Mouse (Mus musculus): ENCODE results near the gene Chd1l.
A peak's percentile ranks its signal among the peaks of the same experiment; 100 is the strongest.

Gene Chd1l

DNA sequence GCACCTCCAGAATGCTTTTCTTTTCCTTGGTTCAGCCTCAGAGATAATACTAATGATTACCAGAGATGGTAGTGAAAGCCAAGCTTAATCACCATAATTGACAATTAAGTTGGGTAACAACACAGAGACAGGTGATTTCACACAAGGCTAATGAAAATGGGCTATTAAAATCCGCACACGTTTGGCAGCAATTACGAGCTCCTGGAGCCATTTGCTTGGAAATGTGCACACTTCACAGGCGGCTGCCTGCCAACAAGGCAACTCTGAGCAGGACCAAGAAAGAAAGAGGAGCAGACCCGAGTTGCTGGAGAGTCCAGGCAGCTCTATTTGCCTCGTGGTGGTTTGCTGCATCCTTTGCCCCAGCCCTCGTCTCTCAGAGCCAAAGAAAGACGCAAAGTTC lies 84.5 kb downstream of the Chd1l start:
- no peak for DNase-seq (ENCODE audit: low spot score in 2 of 2)

DNA sequence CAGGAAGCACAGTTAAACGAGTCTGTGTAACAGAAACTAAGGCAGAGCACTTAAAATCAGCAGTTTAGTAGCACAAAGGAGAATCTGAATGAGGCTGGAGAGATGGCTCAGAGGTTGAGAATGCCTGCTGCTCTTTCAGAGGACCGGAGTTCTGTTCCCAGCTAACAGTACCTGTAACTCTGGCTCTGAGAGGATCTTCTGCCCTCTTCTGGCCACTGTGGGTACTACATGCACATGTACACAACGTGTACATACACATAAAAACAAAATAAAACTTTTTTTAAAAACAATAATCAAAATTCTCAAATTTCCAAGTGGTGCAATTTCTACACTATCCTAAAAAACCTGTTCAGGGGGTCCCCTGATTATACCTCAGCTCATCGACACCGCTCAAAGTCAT lies 85.2 kb downstream of the Chd1l start:
- DNase-seq (ENCODE audit: low spot score in 2 of 2) = no peak

DNA sequence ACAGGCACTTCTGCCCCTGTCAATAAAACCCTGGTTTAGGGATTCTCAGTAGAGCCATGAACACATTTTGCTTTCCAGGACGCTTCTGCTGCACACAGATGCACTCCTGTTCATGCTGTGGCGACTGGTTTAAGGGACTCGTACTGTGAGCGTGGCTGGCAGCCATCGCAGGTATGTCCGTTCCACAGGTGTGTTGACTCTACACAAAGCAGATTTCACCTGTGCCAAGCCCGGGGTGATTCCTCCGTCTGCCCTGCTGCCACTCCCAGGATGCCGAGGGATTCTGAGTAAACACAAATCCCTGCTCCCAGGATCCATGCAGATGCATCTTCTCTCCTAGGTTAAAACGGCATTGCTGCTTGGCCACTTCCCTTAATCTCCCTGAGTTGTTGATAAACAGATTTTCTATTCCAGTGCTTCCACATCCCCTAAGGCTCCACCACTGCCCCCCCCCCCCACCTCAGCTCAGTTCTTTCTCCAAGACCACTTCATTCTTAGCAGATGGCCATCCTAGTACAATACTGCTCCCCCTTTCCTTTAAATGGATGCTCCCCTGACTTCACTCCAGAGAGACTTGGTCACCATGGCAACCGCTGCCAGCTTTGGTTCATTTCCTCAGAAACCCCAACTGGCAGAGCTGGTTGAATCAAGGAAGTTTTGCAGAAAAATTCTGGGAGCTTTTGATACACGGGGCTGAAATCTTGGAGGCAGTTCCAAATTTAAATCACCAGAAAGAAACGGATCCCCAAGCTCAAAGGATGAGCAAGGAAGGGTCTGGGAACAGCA lies 87.9 kb downstream of the Chd1l start:
- peak; percentile 79 to 89 for DNase-seq (ENCODE audit: low spot score in 2 of 2)

DNA sequence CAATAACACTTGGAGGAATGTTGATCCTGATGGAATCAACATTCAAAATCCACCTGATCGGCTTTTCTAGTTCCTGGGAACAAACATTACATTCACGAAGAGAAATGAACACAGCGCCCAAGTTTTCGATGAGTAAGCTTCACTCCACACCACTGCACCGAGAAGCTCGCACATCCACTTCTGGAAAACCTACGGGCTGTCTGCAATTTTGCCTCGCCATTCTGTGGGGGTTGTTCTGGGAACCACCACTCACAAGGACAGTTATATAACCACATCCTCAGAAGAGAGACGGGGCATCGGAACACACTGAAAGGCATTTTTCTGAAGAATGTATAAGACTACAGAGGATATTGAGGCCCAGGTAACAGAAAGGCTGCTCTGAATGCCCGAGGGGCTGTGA lies 90.1 kb downstream of the Chd1l start:
- peak; percentile 24 to 40 for DNase-seq (ENCODE audit: low spot score in 2 of 2)

DNA sequence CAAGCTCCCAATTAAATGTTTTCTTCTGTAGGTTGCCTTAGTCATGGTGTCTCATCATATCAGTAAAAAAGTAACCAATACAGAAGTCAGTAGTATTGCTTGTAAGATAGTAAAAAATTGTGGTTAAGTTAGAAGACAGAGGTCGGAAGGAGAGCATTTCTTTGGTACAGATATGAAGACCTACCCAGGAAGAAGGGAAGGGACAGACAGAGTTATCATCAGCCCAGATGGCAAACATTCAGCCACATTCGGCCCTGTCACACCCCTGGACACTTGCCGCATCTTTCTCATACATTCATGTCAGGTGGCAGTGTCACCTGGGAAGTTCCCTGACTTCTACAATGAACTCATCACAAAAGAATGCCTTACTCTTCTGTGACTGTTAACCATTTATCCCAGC lies 97.7 kb downstream of the Chd1l start:
- DNase-seq (ENCODE audit: low spot score in 2 of 2) = no peak
